Mouse (Mus musculus): ENCODE measurements at regions not wholly inside any gene's neighbourhood (a gene's known extent, or its start where the extent isn't known, plus 50 kb on each side); places are given as distances from the start of the nearest gene placed in this dataset.

DNA sequence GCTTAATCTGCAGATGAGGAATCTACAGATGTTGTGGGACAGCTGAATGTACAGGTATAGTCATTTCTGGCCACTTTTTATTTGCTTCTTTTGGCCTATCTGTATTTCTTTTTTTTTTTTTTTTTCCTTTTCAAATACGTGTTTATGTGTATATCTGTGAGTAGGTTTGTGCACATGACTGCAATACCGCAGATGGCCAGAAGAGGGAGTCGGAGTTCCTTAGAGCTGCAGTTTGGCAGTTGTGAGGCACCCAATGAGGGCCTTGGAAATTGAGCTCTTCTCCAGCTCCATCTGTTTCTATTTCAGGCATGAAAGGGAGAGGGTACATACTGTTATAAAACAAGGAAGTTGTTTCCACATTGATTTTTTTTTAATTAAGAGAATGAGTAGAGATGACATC, 137.2 kb upstream of the Smim23 start:
- no peak overlapping the region for H3K4me3 ChIP-seq (replicated peaks; ENCODE audit: low read length)
- H3K27ac ChIP-seq (ENCODE audit: low read length) = no peak overlapping the region
- H3K9ac ChIP-seq (ENCODE audit: low read length) = no peak overlapping the region
- H3K36me3 ChIP-seq (ENCODE audit: control insufficient read depth, insufficient read depth, low read length) = no peaks in the 10 kb centered on the region
- WGBS = 75% methylated on average over 3 of the region's 3 CpGs
- no peaks in the 10 kb centered on the region; the same call in 1 of the 2 replicates for H3K4me1 ChIP-seq (ENCODE audit: control insufficient read depth, insufficient read depth, low read length)
- ATAC-seq (ENCODE audit: insufficient read depth, low FRiP score) = no peak
- H3K4me2 ChIP-seq (ENCODE audit: low read depth, low read length) = no peak overlapping the region
- no peaks in the 10 kb centered on the region for H3K27me3 ChIP-seq (ENCODE audit: control insufficient read depth, insufficient read depth, low read length)
- no peaks in the 10 kb centered on the region for H3K9me3 ChIP-seq (replicated peaks; ENCODE audit: control insufficient read depth, low read length)

DNA sequence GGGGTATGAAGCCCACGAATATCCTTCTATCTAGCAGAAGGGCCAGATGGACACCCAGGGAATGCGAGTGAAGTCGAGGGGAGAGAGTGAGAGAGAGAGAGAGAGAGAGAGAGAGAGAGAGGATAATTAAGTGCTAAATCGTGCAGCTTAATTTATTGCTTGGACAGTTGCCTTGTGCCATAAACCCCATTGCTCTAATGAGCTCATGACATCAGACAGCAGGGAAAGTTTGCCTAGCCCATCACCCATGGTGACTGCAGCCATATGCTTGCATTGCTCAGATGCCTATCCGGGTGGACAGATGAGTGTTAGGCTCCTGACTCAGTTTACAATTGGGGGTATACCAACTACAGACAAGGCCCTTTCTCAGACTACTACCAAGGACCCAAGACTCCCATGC, 134.6 kb upstream of the Smim23 start:
- WGBS = 60% methylated on average over 5 of the region's 5 CpGs
- no peak overlapping the region for H3K27ac ChIP-seq (ENCODE audit: low read length)
- H3K27me3 ChIP-seq (ENCODE audit: control insufficient read depth, insufficient read depth, low read length) = no peaks in the 10 kb centered on the region
- H3K36me3 ChIP-seq (ENCODE audit: control insufficient read depth, insufficient read depth, low read length) = no peaks in the 10 kb centered on the region
- no peak overlapping the region for H3K4me2 ChIP-seq (ENCODE audit: low read depth, low read length)
- no peak overlapping the region for H3K9ac ChIP-seq (ENCODE audit: low read length)
- no peaks in the 10 kb centered on the region for H3K9me3 ChIP-seq (replicated peaks; ENCODE audit: control insufficient read depth, low read length)
- no peak overlapping the region for H3K4me3 ChIP-seq (replicated peaks; ENCODE audit: low read length)
- ATAC-seq (ENCODE audit: insufficient read depth, low FRiP score) = no peak; the same call in 1 of the 2 replicates
- no peaks in the 10 kb centered on the region; the same call in 1 of the 2 replicates for H3K4me1 ChIP-seq (ENCODE audit: control insufficient read depth, insufficient read depth, low read length)

DNA sequence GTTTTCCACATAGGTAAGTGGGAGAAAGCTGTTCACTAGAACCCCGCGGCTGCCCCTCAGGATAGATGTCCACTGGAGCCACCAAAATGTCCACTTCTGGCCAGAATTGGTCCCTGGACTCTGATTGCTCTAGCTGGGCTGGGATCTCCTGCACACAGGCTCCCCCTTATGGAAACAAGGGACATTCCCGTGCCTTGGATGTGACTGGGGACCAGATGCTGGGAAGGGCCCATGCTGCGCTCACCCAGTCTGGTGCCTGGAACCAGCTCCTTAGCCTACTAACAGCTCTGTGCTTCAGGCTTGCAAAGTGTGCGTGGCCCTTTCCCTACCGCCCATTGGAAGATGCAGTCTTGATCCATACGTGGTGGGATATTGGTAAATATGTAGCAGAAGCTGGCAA, 132.6 kb upstream of the Smim23 start:
- Histone ChIP-seq H3K27ac (ENCODE audit: low read length) (no peak overlapping the region), H3K9me3 (replicated peaks; ENCODE audit: control insufficient read depth, low read length) (no peaks in the 10 kb centered on the region), H3K36me3 (ENCODE audit: control insufficient read depth, insufficient read depth, low read length) (no peaks in the 10 kb centered on the region), H3K4me2 (ENCODE audit: low read depth, low read length) (no peak overlapping the region), H3K27me3 (ENCODE audit: control insufficient read depth, insufficient read depth, low read length) (no peaks in the 10 kb centered on the region), H3K4me3 (replicated peaks; ENCODE audit: low read length) (no peak overlapping the region), H3K9ac (ENCODE audit: low read length) (no peak overlapping the region), H3K4me1 (ENCODE audit: control insufficient read depth, insufficient read depth, low read length) (no peaks in the 10 kb centered on the region)
- ATAC-seq (ENCODE audit: insufficient read depth, low FRiP score) = 0 out of 2 replicates have a peak, but pooled peaks have one; percentile 48
- 28% methylated on average over 7 of the region's 7 CpGs for WGBS

GRCm38 (mm10) chr11:32952271-32952670, 127.9 kb upstream of the Smim23 start:
- H3K4me2 ChIP-seq (ENCODE audit: low read depth, low read length) = no peak overlapping the region
- H3K4me1 ChIP-seq (ENCODE audit: control insufficient read depth, insufficient read depth, low read length) = no peaks in the 10 kb centered on the region
- ATAC-seq (ENCODE audit: insufficient read depth, low FRiP score) = no peak
- H3K9ac ChIP-seq (ENCODE audit: low read length) = no peak overlapping the region
- H3K9me3 ChIP-seq (replicated peaks; ENCODE audit: control insufficient read depth, low read length) = no peaks in the 10 kb centered on the region
- no peaks in the 10 kb centered on the region for H3K36me3 ChIP-seq (ENCODE audit: control insufficient read depth, insufficient read depth, low read length)
- no peak overlapping the region for H3K4me3 ChIP-seq (replicated peaks; ENCODE audit: low read length)
- H3K27me3 ChIP-seq (ENCODE audit: control insufficient read depth, insufficient read depth, low read length) = no peaks in the 10 kb centered on the region
- no peak overlapping the region for H3K27ac ChIP-seq (ENCODE audit: low read length)

DNA sequence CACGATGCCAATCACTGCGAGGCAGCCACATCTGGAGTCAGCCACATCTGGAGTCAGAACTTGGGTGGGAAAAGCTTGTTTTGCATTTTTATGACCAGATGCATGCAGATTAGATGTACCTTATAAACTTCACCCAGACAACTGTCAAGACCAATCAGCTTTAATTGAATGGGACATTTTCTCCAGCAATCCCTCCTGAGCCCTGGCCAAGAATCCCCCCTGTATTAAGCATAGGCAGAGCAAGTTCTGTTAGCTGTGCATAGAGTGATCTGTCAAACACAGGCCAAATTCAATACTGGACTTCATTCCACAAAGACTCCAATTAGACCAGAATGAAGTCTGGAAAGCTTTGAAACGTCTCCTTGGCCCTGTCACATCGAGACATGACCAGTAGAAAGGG, 123.7 kb upstream of the Smim23 start:
- 63% methylated on average over 4 of the region's 4 CpGs for WGBS
- no peak overlapping the region for H3K4me2 ChIP-seq (ENCODE audit: low read depth, low read length)
- H3K4me3 ChIP-seq (replicated peaks; ENCODE audit: low read length) = no peak overlapping the region
- no peak overlapping the region for H3K9ac ChIP-seq (ENCODE audit: low read length)
- ATAC-seq (ENCODE audit: insufficient read depth, low FRiP score) = no peak
- no peak overlapping the region for H3K27ac ChIP-seq (ENCODE audit: low read length)
- peaks cover 4% of the 10 kb centered on the region; the same call in 1 of the 2 replicates for H3K4me1 ChIP-seq (ENCODE audit: control insufficient read depth, insufficient read depth, low read length)
- H3K9me3 ChIP-seq (replicated peaks; ENCODE audit: control insufficient read depth, low read length) = no peaks in the 10 kb centered on the region
- H3K27me3 ChIP-seq (ENCODE audit: control insufficient read depth, insufficient read depth, low read length) = no peaks in the 10 kb centered on the region
- H3K36me3 ChIP-seq (ENCODE audit: control insufficient read depth, insufficient read depth, low read length) = no peaks in the 10 kb centered on the region

DNA sequence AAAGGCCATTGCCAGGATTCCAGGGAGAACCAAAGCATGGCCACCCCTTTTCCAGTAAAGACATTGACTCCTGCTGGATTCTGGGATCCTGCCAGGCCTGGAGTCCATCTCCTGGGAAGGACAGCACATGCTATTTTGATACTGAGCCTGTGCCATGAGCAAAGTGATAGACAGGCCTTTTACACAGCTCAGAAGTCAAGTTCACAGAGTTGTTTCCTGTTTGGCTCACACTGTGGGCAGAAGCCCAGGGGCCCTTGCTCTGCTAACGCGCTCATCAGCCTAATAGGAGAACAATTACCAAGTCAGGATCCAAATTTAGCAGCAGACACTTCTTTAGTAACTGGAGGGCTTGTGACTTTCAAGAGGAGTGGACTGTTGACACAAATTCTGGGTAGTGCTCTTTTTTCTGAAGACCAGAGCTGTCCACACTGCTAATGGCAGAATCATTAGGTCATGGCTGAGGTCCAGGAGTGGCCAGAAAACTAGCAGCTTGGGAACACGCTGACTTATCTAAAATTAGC, 122.1 kb upstream of the Smim23 start:
- no peak overlapping the region for H3K9ac ChIP-seq (ENCODE audit: low read length)
- no peak for ATAC-seq (ENCODE audit: insufficient read depth, low FRiP score)
- H3K4me1 ChIP-seq (ENCODE audit: control insufficient read depth, insufficient read depth, low read length) = peaks cover 4% of the 10 kb centered on the region; the same call in 1 of the 2 replicates
- no peak overlapping the region for H3K4me2 ChIP-seq (ENCODE audit: low read depth, low read length)
- WGBS = 55% methylated on average over 3 of the region's 3 CpGs
- no peaks in the 10 kb centered on the region for H3K36me3 ChIP-seq (ENCODE audit: control insufficient read depth, insufficient read depth, low read length)
- no peak overlapping the region for H3K4me3 ChIP-seq (replicated peaks; ENCODE audit: low read length)
- no peaks in the 10 kb centered on the region for H3K27me3 ChIP-seq (ENCODE audit: control insufficient read depth, insufficient read depth, low read length)
- no peaks in the 10 kb centered on the region for H3K9me3 ChIP-seq (replicated peaks; ENCODE audit: control insufficient read depth, low read length)
- no peak overlapping the region for H3K27ac ChIP-seq (ENCODE audit: low read length)

- Histone ChIP-seq H3K27ac (ENCODE audit: low read length) (no peak overlapping the region), H3K9me3 (replicated peaks; ENCODE audit: control insufficient read depth, low read length) (no peaks in the 10 kb centered on the region), H3K4me3 (replicated peaks; ENCODE audit: low read length) (no peak overlapping the region), H3K36me3 (ENCODE audit: control insufficient read depth, insufficient read depth, low read length) (no peaks in the 10 kb centered on the region), H3K4me1 (ENCODE audit: control insufficient read depth, insufficient read depth, low read length) (peaks cover 4% of the 10 kb centered on the region; the same call in 1 of the 2 replicates), H3K27me3 (ENCODE audit: control insufficient read depth, insufficient read depth, low read length) (no peaks in the 10 kb centered on the region), H3K4me2 (ENCODE audit: low read depth, low read length) (no peak overlapping the region), H3K9ac (ENCODE audit: low read length) (no peak overlapping the region)
- ATAC-seq (ENCODE audit: insufficient read depth, low FRiP score) = no peak
- WGBS = 69% methylated on average over 2 of the region's 2 CpGs
Measured at GRCm38 (mm10) chr11:32945071-32945470, 120.7 kb upstream of the Smim23 start.

- H3K4me2 ChIP-seq (ENCODE audit: low read depth, low read length) = no peak overlapping the region
Measured at GRCm38 (mm10) chr11:32941331-32942009, 117.1 kb upstream of the Smim23 start.

GRCm38 (mm10) chr11:32939102-32939501, 114.7 kb upstream of the Smim23 start:
- Histone ChIP-seq H3K9ac (ENCODE audit: low read length) (no peak overlapping the region), H3K4me2 (ENCODE audit: low read depth, low read length) (no peak overlapping the region), H3K4me1 (ENCODE audit: control insufficient read depth, insufficient read depth, low read length) (no peaks in the 10 kb centered on the region), H3K27me3 (ENCODE audit: control insufficient read depth, insufficient read depth, low read length) (no peaks in the 10 kb centered on the region), H3K27ac (ENCODE audit: low read length) (no peak overlapping the region), H3K9me3 (replicated peaks; ENCODE audit: control insufficient read depth, low read length) (no peaks in the 10 kb centered on the region), H3K36me3 (ENCODE audit: control insufficient read depth, insufficient read depth, low read length) (no peaks in the 10 kb centered on the region), H3K4me3 (replicated peaks; ENCODE audit: low read length) (no peak overlapping the region)
- 79% methylated on average over 1 of the region's 1 CpGs for WGBS
- ATAC-seq (ENCODE audit: insufficient read depth, low FRiP score) = no peak

More at GRCm38 (mm10) chr11:32941331-32942009, 117.1 kb upstream of the Smim23 start:
- ATAC-seq (ENCODE audit: insufficient read depth, low FRiP score) = no peak
- no peaks in the 10 kb centered on the region for H3K36me3 ChIP-seq (ENCODE audit: control insufficient read depth, insufficient read depth, low read length)
- peaks cover 2% of the 10 kb centered on the region; the same call in 1 of the 2 replicates for H3K4me1 ChIP-seq (ENCODE audit: control insufficient read depth, insufficient read depth, low read length)
- no peaks in the 10 kb centered on the region for H3K27me3 ChIP-seq (ENCODE audit: control insufficient read depth, insufficient read depth, low read length)
- 73% methylated on average over 5 of the region's 5 CpGs for WGBS
- H3K9me3 ChIP-seq (replicated peaks; ENCODE audit: control insufficient read depth, low read length) = no peaks in the 10 kb centered on the region
- no peak overlapping the region for H3K9ac ChIP-seq (ENCODE audit: low read length)
- H3K27ac ChIP-seq (ENCODE audit: low read length) = no peak overlapping the region
- no peak overlapping the region for H3K4me3 ChIP-seq (replicated peaks; ENCODE audit: low read length)

All from stomach, embryonic 16.5 days (tissue).